8 mouse cellular contexts compared by ENCODE assay signal in the genomic region with DNA sequence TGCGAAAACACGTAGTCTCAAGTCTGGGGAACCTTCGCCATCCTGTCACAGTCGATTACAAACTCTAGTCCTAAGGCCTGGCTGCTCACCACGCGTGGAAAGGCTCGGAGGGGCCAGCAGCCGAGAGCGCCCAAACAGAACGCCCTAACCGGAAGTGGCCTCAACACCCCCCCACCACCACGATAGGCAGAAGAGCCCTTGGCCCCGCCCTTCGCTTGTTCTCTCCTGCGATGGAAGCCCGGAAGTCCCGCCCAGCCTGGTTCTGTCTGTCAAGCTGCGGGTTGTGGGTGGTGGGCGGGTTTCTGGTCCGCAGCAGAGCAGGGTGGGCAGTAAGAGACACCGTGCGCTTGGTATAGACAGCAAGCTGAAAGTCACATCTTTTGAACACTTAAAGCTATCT. TPM values are rescaled to one million over a fixed set of nuclear protein-coding genes. Genes with fewer than 3 reads are reported as not detected.
DNase-seq lines count a peak whose midpoint lies in the region; ATAC-seq lines count a peak whose summit lies in the region.

No protein-coding gene starts in this region.

- no peaks in the 10 kb centered on the region for H3K9me3 ChIP-seq in heart, embryonic 14.5 days (ENCODE audit: control insufficient read depth, low read length)
- no peaks in the 10 kb centered on the region for H3K9me3 ChIP-seq in liver, embryonic 13.5 days (replicated peaks)
- H3K9me3 ChIP-seq in stomach, embryonic 16.5 days (replicated peaks; ENCODE audit: control insufficient read depth, low read length) = no peaks in the 10 kb centered on the region

- peak overlapping the region; percentile 81 for H3K9ac ChIP-seq in heart, embryonic 14.5 days (ENCODE audit: low read length)
- H3K9ac ChIP-seq in liver, embryonic 13.5 days = peak overlapping the region; percentile 77
- peak overlapping the region; percentile 84 for H3K9ac ChIP-seq in stomach, embryonic 16.5 days (ENCODE audit: low read length)

- H3K27ac ChIP-seq in brown adipose tissue, adult 24 weeks (replicated peaks; ENCODE audit: low read depth, low read length) = peak overlapping the region; percentile 87
- peak overlapping the region; percentile 84 to 91 for H3K27ac ChIP-seq in heart, embryonic 14.5 days (replicated peaks in 1 of 2; ENCODE audit: control insufficient read depth in 1 of 2, insufficient read depth in 1 of 2, low read depth in 2 of 2, low read length in 2 of 2)
- H3K27ac ChIP-seq in liver, embryonic 13.5 days = peak overlapping the region; percentile 76
- H3K27ac ChIP-seq in stomach, embryonic 16.5 days (ENCODE audit: low read length) = peak overlapping the region; percentile 91

- peak; percentile 96 for DNase-seq in CD4-positive, CD25-positive, alpha-beta regulatory T cell, adult 2 months (ENCODE audit: low read depth, low spot score)
- peak; percentile 43 for DNase-seq in fat pad, adult 2 months (ENCODE audit: extremely low read depth, low read depth, low spot score)
- peak; percentile 97 for DNase-seq in kidney, postnatal 14 days
- DNase-seq in liver, embryonic 13.5 days = peak; percentile 89
- DNase-seq in neural tube, embryonic 10.5 days (ENCODE audit: extremely low spot score, low spot score) = peak; percentile 96

- H3K36me3 ChIP-seq in heart, embryonic 14.5 days (ENCODE audit: control insufficient read depth, insufficient read depth, low read length) = no peaks in the 10 kb centered on the region
- no peaks in the 10 kb centered on the region for H3K36me3 ChIP-seq in liver, embryonic 13.5 days
- H3K36me3 ChIP-seq in stomach, embryonic 16.5 days (ENCODE audit: control insufficient read depth, insufficient read depth, low read length) = no peaks in the 10 kb centered on the region

- peak overlapping the region; percentile 95 for H3K4me3 ChIP-seq in brown adipose tissue, adult 24 weeks (ENCODE audit: insufficient read depth, low read depth, low read length)
- peak overlapping the region; percentile 62 to 66 for H3K4me3 ChIP-seq in heart, embryonic 14.5 days (ENCODE audit: control insufficient read depth in 1 of 2, insufficient read depth in 1 of 2, low read depth in 1 of 2, low read length in 2 of 2)
- H3K4me3 ChIP-seq in liver, embryonic 13.5 days (replicated peaks) = peak overlapping the region; percentile 71
- H3K4me3 ChIP-seq in stomach, embryonic 16.5 days (replicated peaks; ENCODE audit: low read length) = peak overlapping the region; percentile 67

- no peaks in the 10 kb centered on the region for H3K27me3 ChIP-seq in heart, embryonic 14.5 days (ENCODE audit: control insufficient read depth, insufficient read depth, low read length)
- peaks cover 12% of the 10 kb centered on the region for H3K27me3 ChIP-seq in liver, embryonic 13.5 days
- no peaks in the 10 kb centered on the region for H3K27me3 ChIP-seq in stomach, embryonic 16.5 days (ENCODE audit: control insufficient read depth, insufficient read depth, low read length)

- peak; percentile 87 for ATAC-seq in heart, embryonic 14.5 days (ENCODE audit: insufficient number of reproducible peaks, insufficient read depth, low FRiP score, low read depth)
- peak; percentile 83 for ATAC-seq in liver, embryonic 13.5 days (ENCODE audit: low read depth)
- peak; percentile 98 for ATAC-seq in stomach, embryonic 16.5 days (ENCODE audit: insufficient read depth, low FRiP score)

- peak overlapping the region; percentile 72 for H3K4me2 ChIP-seq in heart, embryonic 14.5 days (ENCODE audit: low read length)
- peak overlapping the region; percentile 78 for H3K4me2 ChIP-seq in liver, embryonic 13.5 days
- peak overlapping the region; percentile 57 for H3K4me2 ChIP-seq in stomach, embryonic 16.5 days (ENCODE audit: low read depth, low read length)

- peaks cover 3% of the 10 kb centered on the region; the same call in 1 of the 2 replicates for H3K4me1 ChIP-seq in brown adipose tissue, adult 24 weeks (ENCODE audit: control insufficient read depth, insufficient read depth, insufficient read length, low read length)
- H3K4me1 ChIP-seq in heart, embryonic 14.5 days (ENCODE audit: control insufficient read depth in 2 of 2, insufficient read depth in 2 of 2, low read length in 2 of 2) = peaks cover 9 to 30% of the 10 kb centered on the region in 2 experiments
- H3K4me1 ChIP-seq in liver, embryonic 13.5 days (replicated peaks) = peaks cover 36% of the 10 kb centered on the region
- no peaks in the 10 kb centered on the region for H3K4me1 ChIP-seq in stomach, embryonic 16.5 days (ENCODE audit: control insufficient read depth, insufficient read depth, low read length)

- under 1% methylated on average over 22 of the region's 22 CpGs for WGBS in heart, embryonic 14.5 days
- under 1% methylated on average over 22 of the region's 22 CpGs for WGBS in liver, embryonic 13.5 days (ENCODE audit: insufficient replicate concordance)
- under 1% methylated on average over 22 of the region's 22 CpGs for WGBS in stomach, embryonic 16.5 days

RNA-seq across cellular contexts. Expression of a gene that starts 12.8 kb away (rescaled TPM):
- polyA plus RNA-seq in brown adipose tissue, adult 24 weeks (2012; ENCODE audit: insufficient read depth, insufficient read length, missing spikeins) = not detected in 2 replicates
- polyA plus RNA-seq in heart, embryonic 14.5 days (2014; fragmentation: Nextera tagmentation; extraction: Ambion mirVana) = 4.4 and 7.0 TPM in 2 replicates
- 0.06 and 0.14 TPM in 2 replicates for polyA plus RNA-seq in liver, embryonic 13.5 days (2015; fragmentation: Nextera tagmentation; extraction: Ambion mirVana)
- polyA plus RNA-seq in stomach, embryonic 16.5 days (2015; fragmentation: Nextera tagmentation; extraction: Ambion mirVana) = 0.19 and 0.25 TPM in 2 replicates

Comparison
In these comparisons a context has a peak if more than half of its experiments do, and no peak if none do; other contexts are left out.
1. Peak in every context shown above with its lines: DNase-seq, ATAC-seq, H3K4me3 ChIP-seq and H3K27ac ChIP-seq.
2. DNase-seq: peak in every context shown above with its lines; median percentile 97 in kidney, postnatal 14 days; 96 in CD4-positive, CD25-positive, alpha-beta regulatory T cell, adult 2 months; 96 in neural tube, embryonic 10.5 days; 89 in liver, embryonic 13.5 days; 43 in fat pad, adult 2 months.